Mouse (Mus musculus): ENCODE data around the gene Slc47a1. TPM values are rescaled to one million over a fixed set of nuclear protein-coding genes. Genes with fewer than 3 reads are reported as not detected.
A peak's percentile ranks its signal among the peaks of the same experiment; 100 is the strongest.
"Not testable (repeated sequence)": the region's sequence is repeated elsewhere in the genome, so short reads cannot be mapped to it uniquely, and the experiment has no call there.

Slc47a1 gene
- polyA plus RNA-seq (2014; fragmentation: Nextera tagmentation; extraction: Ambion mirVana): 0.16 TPM in 1 of 2 replicates, not detected in the other

DNA sequence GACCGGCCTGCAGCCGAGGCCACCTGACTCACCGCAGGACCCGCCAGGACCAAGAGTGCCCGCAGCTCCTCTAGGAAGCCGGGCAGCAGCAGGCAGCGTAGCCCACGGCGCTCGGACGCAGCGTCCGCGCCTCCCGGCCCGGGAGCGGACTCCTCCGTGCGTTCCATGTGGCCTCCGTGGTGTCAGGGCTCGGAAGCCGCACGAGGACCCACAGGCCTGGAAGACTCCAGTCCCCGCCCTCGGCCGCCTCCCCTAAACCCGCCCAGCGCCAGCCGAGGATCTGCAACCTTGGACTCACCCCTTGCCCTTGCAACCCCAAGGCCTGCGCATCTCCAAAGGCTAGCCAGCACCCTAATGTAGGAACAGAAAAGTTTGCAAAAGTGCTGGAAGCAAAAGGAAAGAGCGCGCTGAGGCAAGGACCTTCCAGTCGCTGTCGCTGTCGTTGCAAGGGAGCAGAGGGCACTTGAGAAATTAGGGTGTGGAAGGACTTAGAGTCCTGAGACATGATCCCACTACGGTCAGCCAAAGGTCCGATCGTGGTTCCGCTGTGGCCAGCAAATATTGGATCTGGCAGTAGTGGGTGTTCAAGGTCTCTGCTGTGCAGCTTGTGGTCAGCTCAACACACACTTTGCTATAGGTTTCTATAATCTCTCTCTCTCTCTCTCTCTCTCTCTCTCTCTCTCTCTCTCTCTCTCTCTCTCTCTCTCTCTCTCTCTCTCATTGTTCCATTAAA lies at the start of gene Slc47a1:
Gene Slc47a1 (minus strand): TSS at position 465 of the 733 bp plus-strand sequence.
- Histone ChIP-seq H3K27ac (ENCODE audit: low read depth, low read length) (no peak within 1 kb of the TSS), H3K9ac (ENCODE audit: low read length) (peak within 1 kb of the TSS; percentile 27; the same call in 1 of the 2 replicates), H3K27me3 (ENCODE audit: control insufficient read depth, insufficient read depth, low read length) (peaks cover 18% of the 10 kb centered on the region), H3K4me1 (ENCODE audit: control insufficient read depth, insufficient read depth, low read length) (0 out of 2 replicates have a peak, but pooled peaks cover 4% of the 10 kb centered on the region), H3K36me3 (ENCODE audit: control insufficient read depth, insufficient read depth, low read length) (no peaks in the 10 kb centered on the region), H3K4me2 (peak within 1 kb of the TSS; percentile 41), H3K9me3 (ENCODE audit: control insufficient read depth, low read length) (no peaks in the 10 kb centered on the region), H3K4me3 (ENCODE audit: low read depth, low read length) (peak within 1 kb of the TSS; percentile 16; the same call in 1 of the 2 replicates)
- 17% methylated on average over 39 of the region's 39 CpGs for WGBS
- DNase-seq (ENCODE audit: low spot score, missing footprints) (no peak), ATAC-seq (ENCODE audit: low FRiP score) (no peak)

DNA sequence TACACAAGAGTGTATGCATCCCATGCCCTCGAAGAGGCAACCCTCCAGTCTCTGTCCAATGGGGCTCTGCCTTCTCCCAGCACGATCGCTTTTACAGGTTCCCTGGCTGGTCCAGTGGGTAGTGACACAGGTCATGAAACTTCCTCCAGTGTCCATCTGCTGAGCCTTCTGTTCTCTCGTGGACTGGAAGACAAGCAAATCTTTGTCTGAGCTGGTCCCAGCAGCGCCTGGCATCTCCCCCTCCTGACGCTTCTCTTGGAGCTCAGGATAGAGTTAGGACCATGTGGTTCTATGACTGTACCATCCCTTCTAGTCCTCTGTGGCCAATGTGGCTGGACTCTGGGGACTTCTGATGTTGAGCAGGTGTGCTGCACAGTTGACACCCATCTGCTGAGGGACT lies 41.1 kb upstream of the Slc47a1 start:
- Histone ChIP-seq H3K9me3 (ENCODE audit: control insufficient read depth, low read length) (no peaks in the 10 kb centered on the region), H3K9ac (ENCODE audit: low read length) (no peak overlapping the region), H3K4me2 (no peak overlapping the region), H3K4me1 (ENCODE audit: control insufficient read depth, insufficient read depth, low read length) (no peaks in the 10 kb centered on the region; the same call in 1 of the 2 replicates), H3K27me3 (ENCODE audit: control insufficient read depth, insufficient read depth, low read length) (no peaks in the 10 kb centered on the region), H3K4me3 (ENCODE audit: low read depth, low read length) (no peak overlapping the region), H3K27ac (ENCODE audit: low read depth, low read length) (no peak overlapping the region), H3K36me3 (ENCODE audit: control insufficient read depth, insufficient read depth, low read length) (no peaks in the 10 kb centered on the region)
- WGBS: 85% methylated on average over 6 of the region's 6 CpGs
- no peak for ATAC-seq (ENCODE audit: low FRiP score)
- no peak for DNase-seq (ENCODE audit: low spot score, missing footprints)

DNA sequence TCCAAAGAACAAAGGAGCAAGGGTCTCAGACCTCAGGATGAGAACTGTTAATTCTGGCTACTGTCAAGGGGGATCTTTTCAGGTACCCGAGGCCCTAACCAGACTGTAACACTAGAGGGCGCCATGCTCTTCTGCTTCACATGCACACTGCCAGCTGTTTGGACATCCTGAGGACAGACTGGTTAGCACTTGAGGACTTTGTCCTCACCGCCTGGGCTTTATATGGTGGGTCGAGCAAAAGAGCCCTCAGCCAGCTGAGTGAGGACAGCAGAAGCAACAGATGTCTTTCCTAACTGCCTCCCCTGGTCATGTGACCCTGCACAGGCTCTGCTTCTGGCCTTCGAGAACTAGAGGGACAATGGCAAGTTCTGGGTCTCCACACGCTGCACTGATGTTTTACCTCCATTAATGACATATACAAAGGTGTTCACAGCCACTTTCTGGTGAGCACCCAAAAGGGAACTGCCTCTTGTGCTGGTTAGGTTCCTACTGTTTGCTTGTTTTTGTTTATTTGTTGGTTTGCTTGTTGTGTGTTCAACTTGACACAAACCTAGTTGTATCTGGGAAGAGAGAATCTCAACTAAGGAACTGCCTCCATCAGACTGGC lies 39.9 kb upstream of the Slc47a1 start:
- Histone ChIP-seq H3K27me3 (ENCODE audit: control insufficient read depth, insufficient read depth, low read length) (no peaks in the 10 kb centered on the region), H3K4me2 (no peak overlapping the region), H3K36me3 (ENCODE audit: control insufficient read depth, insufficient read depth, low read length) (no peaks in the 10 kb centered on the region), H3K27ac (ENCODE audit: low read depth, low read length) (no peak overlapping the region), H3K4me3 (ENCODE audit: low read depth, low read length) (no peak overlapping the region), H3K9me3 (ENCODE audit: control insufficient read depth, low read length) (no peaks in the 10 kb centered on the region), H3K4me1 (ENCODE audit: control insufficient read depth, insufficient read depth, low read length) (no peaks in the 10 kb centered on the region; the same call in 1 of the 2 replicates), H3K9ac (ENCODE audit: low read length) (peak overlapping the region; percentile 24; the same call in 1 of the 2 replicates)
- 30% methylated on average over 6 of the region's 6 CpGs for WGBS
- DNase-seq (ENCODE audit: low spot score, missing footprints) (peak; percentile 96), ATAC-seq (ENCODE audit: low FRiP score) (no peak)

DNA sequence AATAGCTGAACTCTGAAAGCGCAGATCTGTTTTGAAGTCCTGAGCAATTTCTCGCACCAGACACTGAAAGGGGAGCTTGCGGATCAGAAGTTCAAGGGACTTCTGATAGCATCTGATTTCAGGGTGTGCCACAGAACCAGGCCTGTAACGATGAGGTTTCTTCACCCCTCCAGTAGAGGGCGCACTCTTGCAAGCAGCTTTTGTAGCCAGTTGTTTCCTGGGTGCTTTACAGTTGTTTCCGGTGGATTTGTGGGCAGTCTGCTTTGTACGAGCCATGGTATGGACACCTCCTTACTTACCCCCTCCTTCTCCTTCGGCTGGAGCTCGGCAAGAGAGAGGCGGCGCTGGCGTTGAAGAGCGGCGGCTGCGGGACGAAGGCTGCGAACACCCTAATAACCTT lies 38.4 kb upstream of the Slc47a1 start:
- H3K4me2 ChIP-seq; H3K4me1 ChIP-seq (ENCODE audit: control insufficient read depth, insufficient read depth, low read length); H3K27me3 ChIP-seq (ENCODE audit: control insufficient read depth, insufficient read depth, low read length); H3K4me3 ChIP-seq (ENCODE audit: low read depth, low read length); H3K9me3 ChIP-seq (ENCODE audit: control insufficient read depth, low read length); ATAC-seq (ENCODE audit: low FRiP score); DNase-seq (ENCODE audit: low spot score, missing footprints); H3K9ac ChIP-seq (ENCODE audit: low read length); H3K27ac ChIP-seq (ENCODE audit: low read depth, low read length); H3K36me3 ChIP-seq (ENCODE audit: control insufficient read depth, insufficient read depth, low read length): not testable (repeated sequence)
- WGBS: 88% methylated on average over 17 of the region's 17 CpGs

DNA sequence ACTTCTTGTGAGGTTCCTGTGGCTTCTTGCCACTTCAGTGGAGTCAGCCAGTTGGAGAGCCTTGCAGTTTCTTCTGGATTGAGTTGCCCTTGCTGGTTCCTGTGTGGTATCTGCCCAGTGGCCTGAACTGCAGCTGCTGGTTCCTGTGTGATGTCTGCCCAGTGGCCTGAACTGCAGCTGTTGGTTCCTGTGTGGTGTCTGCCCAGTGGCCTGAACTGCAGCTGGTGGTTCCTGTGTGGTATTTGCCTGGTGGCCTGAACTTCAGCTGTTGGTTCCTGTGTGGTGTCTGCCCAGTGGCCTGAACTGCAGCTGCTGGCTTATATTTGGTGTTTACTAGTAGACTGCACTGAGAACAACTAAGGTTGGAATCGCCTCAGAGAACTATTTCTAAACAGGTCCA lies 37.3 kb upstream of the Slc47a1 start:
- Histone ChIP-seq H3K4me1 (ENCODE audit: control insufficient read depth, insufficient read depth, low read length) (no peaks in the 10 kb centered on the region; the same call in 1 of the 2 replicates), H3K4me3 (ENCODE audit: low read depth, low read length) (no peak overlapping the region), H3K27me3 (ENCODE audit: control insufficient read depth, insufficient read depth, low read length) (no peaks in the 10 kb centered on the region), H3K36me3 (ENCODE audit: control insufficient read depth, insufficient read depth, low read length) (no peaks in the 10 kb centered on the region), H3K9me3 (ENCODE audit: control insufficient read depth, low read length) (no peaks in the 10 kb centered on the region), H3K4me2 (no peak overlapping the region), H3K9ac (ENCODE audit: low read length) (no peak overlapping the region), H3K27ac (ENCODE audit: low read depth, low read length) (no peak overlapping the region)
- DNase-seq (ENCODE audit: low spot score, missing footprints) (no peak), ATAC-seq (ENCODE audit: low FRiP score) (no peak)
- WGBS: 87% methylated on average over 1 of the region's 1 CpGs

DNA sequence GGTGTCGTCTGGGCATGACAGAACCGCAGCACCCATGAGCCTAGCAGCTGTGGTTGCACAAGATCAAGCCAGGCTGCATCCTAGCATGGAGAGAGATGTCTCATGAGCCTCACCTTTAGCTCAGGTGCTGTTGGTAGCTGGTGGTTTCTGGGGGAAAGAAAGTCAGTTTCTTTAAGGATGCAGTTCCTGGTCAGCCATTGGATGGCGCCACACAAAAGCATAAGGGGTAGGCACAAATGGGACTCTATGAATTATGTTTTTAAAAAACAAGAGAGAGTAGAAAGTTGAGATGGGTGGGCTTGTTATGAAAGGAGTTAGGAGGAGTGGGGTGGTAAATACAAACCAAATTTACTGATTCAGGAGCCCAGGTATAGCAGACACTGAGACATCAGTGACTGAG lies 36.4 kb upstream of the Slc47a1 start:
- 84% methylated on average over 3 of the region's 3 CpGs for WGBS

DNA sequence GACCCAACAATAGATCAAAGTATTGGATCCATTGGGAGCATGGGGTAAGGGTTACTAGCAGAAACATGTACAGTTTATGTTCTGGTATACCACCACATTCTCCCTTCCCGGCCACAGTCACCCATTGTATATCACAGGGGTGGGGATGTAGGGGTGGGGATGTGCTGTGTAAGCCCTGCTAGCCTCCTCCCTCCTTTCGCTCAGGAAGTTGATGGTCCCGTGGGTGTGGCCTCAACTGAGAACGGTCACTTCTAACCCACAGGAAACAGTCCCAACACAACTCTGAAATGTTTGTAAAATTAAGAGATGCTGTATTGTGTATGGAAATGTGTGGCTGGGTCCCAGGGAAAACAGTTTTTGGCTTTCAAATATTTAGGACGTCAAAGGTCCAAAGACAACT lies 35.3 kb upstream of the Slc47a1 start:
- Histone ChIP-seq H3K4me2 (no peak overlapping the region), H3K27ac (ENCODE audit: low read depth, low read length) (no peak overlapping the region), H3K4me3 (ENCODE audit: low read depth, low read length) (no peak overlapping the region), H3K9ac (ENCODE audit: low read length) (no peak overlapping the region), H3K4me1 (ENCODE audit: control insufficient read depth, insufficient read depth, low read length) (no peaks in the 10 kb centered on the region; the same call in none of the 2 replicates), H3K27me3 (ENCODE audit: control insufficient read depth, insufficient read depth, low read length) (no peaks in the 10 kb centered on the region), H3K36me3 (ENCODE audit: control insufficient read depth, insufficient read depth, low read length) (no peaks in the 10 kb centered on the region), H3K9me3 (ENCODE audit: control insufficient read depth, low read length) (no peaks in the 10 kb centered on the region)
- 80% methylated on average over 5 of the region's 5 CpGs for WGBS
- ATAC-seq (ENCODE audit: low FRiP score): no peak
- DNase-seq (ENCODE audit: low spot score, missing footprints): no peak

More for the DNA sequence above, 36.4 kb upstream of the Slc47a1 start:
- Histone ChIP-seq H3K4me2 (no peak overlapping the region), H3K36me3 (ENCODE audit: control insufficient read depth, insufficient read depth, low read length) (no peaks in the 10 kb centered on the region), H3K27ac (ENCODE audit: low read depth, low read length) (no peak overlapping the region), H3K4me3 (ENCODE audit: low read depth, low read length) (no peak overlapping the region), H3K27me3 (ENCODE audit: control insufficient read depth, insufficient read depth, low read length) (no peaks in the 10 kb centered on the region), H3K9me3 (ENCODE audit: control insufficient read depth, low read length) (no peaks in the 10 kb centered on the region), H3K4me1 (ENCODE audit: control insufficient read depth, insufficient read depth, low read length) (no peaks in the 10 kb centered on the region; the same call in 1 of the 2 replicates), H3K9ac (ENCODE audit: low read length) (no peak overlapping the region)
- no peak for ATAC-seq (ENCODE audit: low FRiP score)
- no peak for DNase-seq (ENCODE audit: low spot score, missing footprints)

DNA sequence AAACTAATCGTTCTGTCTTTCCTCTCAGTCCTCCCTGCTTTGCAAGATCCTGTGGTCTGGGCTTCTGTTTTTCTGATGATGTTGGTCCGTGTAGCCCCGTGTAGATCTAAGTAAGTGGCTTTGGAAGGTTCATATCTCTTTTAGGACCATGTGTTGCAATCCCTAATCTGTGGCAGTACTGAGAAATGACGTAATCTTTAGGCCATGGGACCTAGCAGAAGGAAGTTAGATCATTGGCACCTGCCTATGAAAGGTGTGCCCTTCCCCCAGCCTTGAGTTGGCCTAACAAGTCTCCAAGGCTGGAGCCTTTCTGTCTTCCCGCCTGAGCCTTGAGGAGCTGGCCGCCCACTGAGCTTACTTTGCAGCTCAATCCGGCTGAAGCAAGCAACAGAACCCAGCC lies 33.7 kb upstream of the Slc47a1 start:
- WGBS: 44% methylated on average over 7 of the region's 7 CpGs
- Histone ChIP-seq H3K9me3 (ENCODE audit: control insufficient read depth, low read length) (no peaks in the 10 kb centered on the region), H3K4me3 (ENCODE audit: low read depth, low read length) (no peak overlapping the region), H3K4me1 (ENCODE audit: control insufficient read depth, insufficient read depth, low read length) (no peaks in the 10 kb centered on the region; the same call in 1 of the 2 replicates), H3K36me3 (ENCODE audit: control insufficient read depth, insufficient read depth, low read length) (no peaks in the 10 kb centered on the region), H3K27me3 (ENCODE audit: control insufficient read depth, insufficient read depth, low read length) (no peaks in the 10 kb centered on the region), H3K27ac (ENCODE audit: low read depth, low read length) (no peak overlapping the region), H3K9ac (ENCODE audit: low read length) (no peak overlapping the region), H3K4me2 (no peak overlapping the region)
- ATAC-seq (ENCODE audit: low FRiP score) (no peak), DNase-seq (ENCODE audit: low spot score, missing footprints) (no peak)

DNA sequence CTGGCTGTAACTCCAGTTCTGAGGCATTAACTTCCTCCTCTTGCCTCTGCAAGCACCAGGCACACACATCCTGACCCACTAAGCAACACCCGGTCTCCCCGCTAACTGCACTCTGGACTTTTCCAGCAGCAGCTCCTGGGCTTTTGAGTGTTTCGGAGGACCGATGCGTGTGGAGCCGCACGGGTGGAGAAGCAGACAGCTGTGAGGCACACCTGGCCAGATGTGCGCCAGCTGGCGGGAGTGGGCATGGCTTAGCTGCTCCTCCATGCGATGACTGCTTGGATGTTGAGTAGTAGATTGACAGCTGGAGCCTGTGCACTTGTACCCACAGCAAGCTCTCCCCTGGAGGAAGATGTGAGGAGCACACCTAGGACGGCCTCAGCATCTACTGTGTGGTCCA lies 33.1 kb upstream of the Slc47a1 start:
- ATAC-seq (ENCODE audit: low FRiP score): no peak
- Histone ChIP-seq H3K36me3 (ENCODE audit: control insufficient read depth, insufficient read depth, low read length) (no peaks in the 10 kb centered on the region), H3K4me1 (ENCODE audit: control insufficient read depth, insufficient read depth, low read length) (no peaks in the 10 kb centered on the region; the same call in 1 of the 2 replicates), H3K9me3 (ENCODE audit: control insufficient read depth, low read length) (no peaks in the 10 kb centered on the region), H3K9ac (ENCODE audit: low read length) (no peak overlapping the region), H3K4me2 (no peak overlapping the region), H3K27ac (ENCODE audit: low read depth, low read length) (no peak overlapping the region), H3K4me3 (ENCODE audit: low read depth, low read length) (no peak overlapping the region), H3K27me3 (ENCODE audit: control insufficient read depth, insufficient read depth, low read length) (no peaks in the 10 kb centered on the region)
- no peak for DNase-seq (ENCODE audit: low spot score, missing footprints)
- WGBS: 90% methylated on average over 11 of the region's 11 CpGs

Data from midbrain, embryonic 11.5 days (tissue).